Mouse (Mus musculus): ENCODE measurements at regions not wholly inside any gene's neighbourhood (a gene's known extent, or its start where the extent isn't known, plus 50 kb on each side); places are given as distances from the start of the nearest gene placed in this dataset.

DNA sequence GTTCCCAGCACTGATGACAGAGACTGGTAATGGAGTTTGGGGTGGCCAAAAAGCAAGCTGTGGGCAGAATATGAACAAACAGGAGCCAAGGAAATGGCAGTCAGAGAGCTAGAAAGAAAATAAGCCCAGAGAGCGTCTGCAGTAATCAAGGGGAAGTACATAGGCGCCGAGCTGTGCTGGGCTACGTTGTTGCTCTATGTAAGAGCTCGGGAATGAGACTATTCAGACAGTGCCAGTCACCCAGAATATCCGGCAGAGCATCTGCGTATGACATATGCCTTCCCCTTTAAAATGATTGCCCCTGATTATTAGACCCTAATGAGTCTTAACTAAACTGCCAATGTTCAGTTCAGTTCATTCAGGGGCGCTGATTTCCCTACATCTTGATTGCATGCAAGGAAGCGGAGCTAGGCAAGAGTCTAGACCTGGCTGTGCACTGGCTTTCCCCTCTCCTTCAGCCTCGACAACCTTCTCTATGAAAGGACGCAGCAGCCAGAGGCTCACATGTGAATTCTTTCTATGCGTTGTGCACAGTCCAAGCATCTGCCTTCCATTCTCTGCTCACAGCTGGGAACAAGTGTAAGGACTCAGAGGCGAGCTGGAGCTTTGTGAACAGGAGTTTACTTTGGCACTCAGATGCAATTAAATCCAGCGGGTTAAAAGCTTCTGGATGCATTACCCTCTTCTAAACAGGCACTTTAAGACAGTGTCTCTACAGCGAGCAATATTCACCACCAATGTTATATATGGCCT, 125.7 kb upstream of the Gdf10 start:
- CTCF ChIA-PET, result interaction anchor here (1.4 kb wide), 1 partner anchor 56 kb away, joined by 3 read pairs; no protein-coding TSS in a partner anchor
- in situ Hi-C loops (cut with MboI; ENCODE audit: low pct_unique_long_range_greater_than_20kb), result no loop called here
- H3K27me3 ChIP-seq, result peaks cover 7% of the 10 kb centered on the region
- ATAC-seq (no peak), DNase-seq (ENCODE audit: low read depth, low spot score) (no peak)
- TF ChIP-seq CTCF (IDR thresholded peaks at IDR 0.05), result no peak
- POLR2A ChIA-PET, result no interaction called here

DNA sequence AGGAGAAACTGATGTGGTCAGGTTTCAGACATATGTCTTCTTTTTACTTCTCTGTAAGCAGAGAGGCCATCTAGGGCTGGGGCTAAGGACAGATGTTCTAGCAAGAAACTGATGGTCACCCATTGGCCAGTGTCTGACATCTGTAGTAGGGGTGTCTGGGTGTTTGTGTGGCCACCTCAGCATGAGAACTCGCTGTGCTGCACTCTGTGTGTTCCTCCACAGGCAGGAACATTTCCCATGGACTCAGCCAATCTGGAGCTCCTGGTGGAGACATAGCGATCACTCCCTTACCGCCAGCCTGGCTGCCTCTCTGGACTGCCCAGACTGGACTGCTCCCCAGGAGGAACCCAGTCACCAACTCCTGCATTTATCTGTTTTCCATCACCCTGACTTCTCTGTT, 119.1 kb upstream of the Gdf10 start:
- in situ Hi-C loops (cut with MboI; ENCODE audit: low pct_unique_long_range_greater_than_20kb), result no loop called here
- ATAC-seq (no peak), DNase-seq (ENCODE audit: low read depth, low spot score) (no peak)
- ChIA-PET CTCF (no interaction called here), POLR2A (no interaction called here)
- TF ChIP-seq CTCF (IDR thresholded peaks at IDR 0.05), result no peak
- no peaks in the 10 kb centered on the region for H3K27me3 ChIP-seq

DNA sequence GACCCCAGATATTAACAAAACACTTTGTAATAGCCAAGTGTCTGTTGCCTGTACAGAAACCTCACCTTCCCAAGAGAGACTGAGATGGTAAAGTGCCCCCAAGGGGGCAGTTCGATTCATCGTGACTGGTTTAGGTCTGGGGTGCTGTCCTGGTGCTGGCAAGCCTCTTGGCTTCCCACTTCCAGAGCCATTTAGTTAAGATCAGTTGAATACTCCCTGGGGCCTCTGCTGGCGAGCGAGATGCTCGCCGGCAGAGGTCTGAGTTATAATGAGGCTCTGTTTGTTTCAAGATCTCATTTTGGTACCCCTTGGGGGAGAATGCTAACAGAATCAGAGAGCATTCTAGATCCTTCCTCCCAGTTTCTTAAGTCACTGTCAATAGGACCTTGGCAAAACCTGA, 118.7 kb upstream of the Gdf10 start:
- POLR2A ChIA-PET, result no interaction called here
- H3K27me3 ChIP-seq, result no peaks in the 10 kb centered on the region
- no peak for TF ChIP-seq CTCF (IDR thresholded peaks at IDR 0.05)
- DNase-seq (ENCODE audit: low read depth, low spot score) (no peak), ATAC-seq (no peak)
- CTCF ChIA-PET, result no interaction called here
- in situ Hi-C loops (cut with MboI; ENCODE audit: low pct_unique_long_range_greater_than_20kb), result no loop called here

DNA sequence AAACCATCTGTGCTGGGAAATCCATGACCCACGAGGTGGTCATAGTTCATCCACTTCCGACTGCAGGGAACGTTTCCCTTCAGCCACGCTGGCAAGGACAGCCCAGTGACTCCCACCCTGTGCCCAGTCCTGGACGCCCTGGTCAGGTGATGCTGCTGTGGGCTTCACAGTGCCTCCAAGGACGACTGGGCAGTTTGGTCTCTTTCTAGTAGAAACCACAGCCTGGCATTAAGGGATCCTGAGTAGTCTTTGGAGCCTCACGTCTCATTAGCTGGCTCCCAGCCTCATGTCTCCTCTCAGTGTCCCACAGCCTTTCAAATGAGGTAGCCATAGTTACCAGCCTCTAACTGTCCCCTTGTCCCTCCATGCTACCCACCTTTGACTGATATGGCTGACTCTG, 116.2 kb upstream of the Gdf10 start:
- no peak for ATAC-seq
- in situ Hi-C loops (cut with MboI; ENCODE audit: low pct_unique_long_range_greater_than_20kb), result no loop called here
- no peak for TF ChIP-seq CTCF (IDR thresholded peaks at IDR 0.05)
- H3K27me3 ChIP-seq, result no peaks in the 10 kb centered on the region
- DNase-seq (ENCODE audit: low read depth, low spot score), result no peak
- ChIA-PET POLR2A (no interaction called here), CTCF (no interaction called here)

DNA sequence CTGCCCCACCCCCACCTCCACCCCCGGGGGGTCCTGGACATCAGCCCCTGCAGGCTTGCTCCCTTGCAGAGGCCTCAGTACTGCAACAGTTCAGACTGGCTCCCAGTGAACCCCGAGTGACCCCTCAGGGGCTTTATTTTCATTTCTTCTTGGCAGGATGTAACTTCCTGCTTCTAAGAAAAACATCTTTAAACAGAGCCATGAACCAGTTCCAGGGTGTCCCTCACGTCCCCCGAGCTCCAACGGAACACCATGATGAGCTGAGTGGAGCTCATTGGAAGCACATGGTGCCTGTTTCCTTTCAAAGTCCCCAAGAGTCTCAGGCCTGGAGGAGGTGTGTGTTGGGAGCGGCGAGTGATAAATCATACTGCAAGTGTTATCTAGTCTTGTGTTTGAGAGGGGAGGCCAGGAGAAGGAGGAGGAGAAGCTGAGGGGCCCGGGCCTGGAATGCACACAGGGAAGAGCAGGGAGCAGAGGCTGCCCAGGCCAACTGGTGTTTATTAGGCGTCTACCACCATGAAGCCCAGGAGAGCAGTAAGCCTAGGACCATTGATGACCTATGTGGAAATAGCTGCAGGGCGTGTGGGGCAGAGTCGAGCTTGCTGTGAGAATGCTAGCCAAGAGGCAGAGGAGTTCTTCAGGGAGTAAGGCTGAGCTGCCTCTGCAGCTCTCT, 114.7 kb upstream of the Gdf10 start:
- CTCF ChIA-PET, result no interaction called here
- POLR2A ChIA-PET, result no interaction called here
- DNase-seq (ENCODE audit: low read depth, low spot score) (no peak), ATAC-seq (no peak)
- peaks cover 2% of the 10 kb centered on the region for H3K27me3 ChIP-seq
- in situ Hi-C loops (cut with MboI; ENCODE audit: low pct_unique_long_range_greater_than_20kb), result no loop called here
- TF ChIP-seq CTCF (IDR thresholded peaks at IDR 0.05), result no peak

DNA sequence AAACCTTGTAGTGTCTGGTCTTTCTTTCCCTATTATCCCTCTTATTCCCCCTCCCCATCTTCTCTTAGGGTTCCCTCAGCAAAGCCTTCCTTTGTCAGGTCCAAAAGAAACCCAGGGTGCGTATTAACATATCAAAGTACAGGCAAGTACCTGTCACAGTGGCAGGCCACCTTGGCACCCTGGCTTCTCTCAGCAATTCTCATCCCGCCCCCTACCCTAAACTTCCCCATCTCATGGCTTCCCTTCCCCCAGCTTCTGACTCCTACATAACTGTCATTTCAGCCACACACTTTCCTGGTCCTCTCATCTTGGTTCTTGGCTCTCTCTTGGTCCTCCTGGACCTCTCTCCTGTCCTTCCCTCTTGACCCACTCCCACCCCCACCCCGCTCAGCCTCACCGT, 112.8 kb upstream of the Gdf10 start:
- peaks cover 2% of the 10 kb centered on the region for H3K27me3 ChIP-seq
- no peak for DNase-seq (ENCODE audit: low read depth, low spot score)
- CTCF ChIA-PET, result no interaction called here
- in situ Hi-C loops (cut with MboI; ENCODE audit: low pct_unique_long_range_greater_than_20kb), result no loop called here
- POLR2A ChIA-PET, result no interaction called here
- ATAC-seq, result no peak
- no peak for TF ChIP-seq CTCF (IDR thresholded peaks at IDR 0.05)

- CTCF ChIA-PET, result no interaction called here
- in situ Hi-C loops (cut with MboI; ENCODE audit: low pct_unique_long_range_greater_than_20kb), result no loop called here
- no peak for TF ChIP-seq CTCF (IDR thresholded peaks at IDR 0.05)
These were observed 112.1 kb upstream of the Gdf10 start for GRCm38 (mm10) chr14:33811241-33811640.

DNA sequence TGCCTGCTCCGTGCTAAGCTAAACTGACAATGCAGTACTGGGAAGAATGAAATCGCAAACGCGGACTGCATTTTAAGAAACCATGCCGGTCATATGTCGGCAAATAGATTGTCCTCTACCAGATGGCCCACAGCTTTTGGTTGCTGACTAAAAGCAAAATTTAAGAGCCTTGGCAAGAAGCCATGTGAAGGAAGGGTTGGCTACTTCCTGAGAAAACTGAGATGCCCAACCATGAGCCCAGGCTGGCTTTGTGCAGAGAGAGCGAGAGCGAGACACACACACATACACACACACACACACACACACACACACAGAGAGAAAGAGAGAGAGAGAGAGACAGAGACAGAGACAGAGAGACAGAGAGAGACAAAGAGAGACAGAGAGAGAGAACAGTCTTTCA, 111.1 kb upstream of the Gdf10 start:
- ATAC-seq (no peak), DNase-seq (ENCODE audit: low read depth, low spot score) (no peak)
- in situ Hi-C loops (cut with MboI; ENCODE audit: low pct_unique_long_range_greater_than_20kb), result no loop called here
- H3K27me3 ChIP-seq, result peaks cover 2% of the 10 kb centered on the region
- ChIA-PET CTCF (no interaction called here), POLR2A (no interaction called here)
- TF ChIP-seq CTCF (IDR thresholded peaks at IDR 0.05), result no peak

More at GRCm38 (mm10) chr14:33811241-33811640, 112.1 kb upstream of the Gdf10 start:
- ATAC-seq (no peak), DNase-seq (ENCODE audit: low read depth, low spot score) (no peak)
- POLR2A ChIA-PET, result no interaction called here
- H3K27me3 ChIP-seq, result peaks cover 2% of the 10 kb centered on the region

- ChIA-PET POLR2A (no interaction called here), CTCF (no interaction called here)
- DNase-seq (ENCODE audit: low read depth, low spot score) (no peak), ATAC-seq (no peak)
- no peak for TF ChIP-seq CTCF (IDR thresholded peaks at IDR 0.05)
- in situ Hi-C loops (cut with MboI; ENCODE audit: low pct_unique_long_range_greater_than_20kb), result no loop called here
- peaks cover 2% of the 10 kb centered on the region for H3K27me3 ChIP-seq
These were observed 110.6 kb upstream of the Gdf10 start for GRCm38 (mm10) chr14:33812772-33813171.

GRCm38 (mm10) chr14:33813274-33813673, 110.1 kb upstream of the Gdf10 start:
- in situ Hi-C loops (cut with MboI; ENCODE audit: low pct_unique_long_range_greater_than_20kb), result no loop called here
- no peak for TF ChIP-seq CTCF (IDR thresholded peaks at IDR 0.05)
- DNase-seq (ENCODE audit: low read depth, low spot score) (no peak), ATAC-seq (no peak)
- ChIA-PET CTCF (no interaction called here), POLR2A (no interaction called here)
- peaks cover 2% of the 10 kb centered on the region for H3K27me3 ChIP-seq

- H3K27me3 ChIP-seq, result peaks cover 2% of the 10 kb centered on the region
- DNase-seq (ENCODE audit: low read depth, low spot score) (no peak), ATAC-seq (no peak)
- TF ChIP-seq CTCF (IDR thresholded peaks at IDR 0.05), result no peak
- ChIA-PET CTCF (no interaction called here), POLR2A (no interaction called here)
- in situ Hi-C loops (cut with MboI; ENCODE audit: low pct_unique_long_range_greater_than_20kb), result no loop called here
These were observed 109.3 kb upstream of the Gdf10 start for GRCm38 (mm10) chr14:33814107-33814506.

DNA sequence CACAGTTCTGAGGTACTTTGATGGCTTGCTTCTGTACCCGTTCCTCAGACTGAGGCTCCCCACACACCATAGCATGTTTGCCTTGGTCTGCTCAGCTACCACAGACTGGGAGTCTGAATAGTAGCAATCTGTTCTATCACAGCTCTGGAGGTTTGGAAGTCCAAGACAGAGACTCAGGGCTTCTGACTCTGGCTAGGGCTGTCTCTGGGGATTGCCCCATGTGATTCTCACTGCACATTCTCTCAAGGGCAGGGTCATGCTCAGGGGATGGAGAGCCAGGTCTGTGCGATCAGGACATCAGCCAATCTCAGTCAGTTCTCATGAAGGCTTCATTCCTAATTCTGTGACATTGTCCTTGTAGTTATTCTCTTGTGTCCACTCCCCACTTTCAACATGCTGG, 108.8 kb upstream of the Gdf10 start:
- no peak for TF ChIP-seq CTCF (IDR thresholded peaks at IDR 0.05)
- DNase-seq (ENCODE audit: low read depth, low spot score) (no peak), ATAC-seq (no peak)
- POLR2A ChIA-PET, result no interaction called here
- H3K27me3 ChIP-seq, result peaks cover 2% of the 10 kb centered on the region
- in situ Hi-C loops (cut with MboI; ENCODE audit: low pct_unique_long_range_greater_than_20kb), result no loop called here
- CTCF ChIA-PET, result no interaction called here

All from Patski (cell line).